Mouse (Mus musculus) bone marrow, adult 2 months (tissue): ENCODE results near the gene Stpg4.

Experiments
- CTCF ChIP-seq: fragments of 200-500 bp; IDR thresholded peaks from 2 replicates; pipeline ENCODE4 v1.5.1; 2011; ENCODE audit warnings: low read length, control low read depth; ENCODE audit not compliant: control insufficient read depth, insufficient read depth
- POLR2A ChIP-seq: fragments of 200-500 bp; IDR thresholded peaks from 2 replicates; pipeline ENCODE4 v1.6.1; 2011; ENCODE audit warnings: low read depth, mild to moderate bottlenecking, control low read depth, low read length, borderline replicate concordance; ENCODE audit not compliant: control insufficient read depth

GRCm38 (mm10) chr17:87379160-87379624 lies 48.3 kb downstream of the Stpg4 start:
- no peak for TF ChIP-seq CTCF
- TF ChIP-seq POLR2A, result no peak
